Mouse (Mus musculus) intestine, embryonic 16.5 days (tissue): ENCODE data around the gene Ptprd. TPM values are rescaled to one million over a fixed set of nuclear protein-coding genes. Genes with fewer than 3 reads are reported as not detected.

Experiments used
- ATAC-seq: fragments of 200-750 bp; cut with Nextera tagmentation; 2 replicates; pipeline ENCODE4 v1.8.0; 2017; ENCODE audit warnings: moderate TSS enrichment, moderate library complexity
- H3K27ac ChIP-seq: fragments of 300-500 bp; sonication (generic); 2 replicates; pipeline ENCODE4 v1.5.1; 2014; ENCODE audit warnings: mild to moderate bottlenecking, low read length
- H3K27me3 ChIP-seq: fragments of 300-500 bp; sonication (generic); replicated peaks from 2 replicates; pipeline ENCODE4 v1.6.1; 2014; ENCODE audit warnings: low read length, control low read depth, mixed read lengths; ENCODE audit not compliant: control insufficient read depth, insufficient read depth
- H3K36me3 ChIP-seq: fragments of 300-500 bp; sonication (generic); 2 replicates; pipeline ENCODE4 v1.6.1; 2014; ENCODE audit warnings: low read length, control low read depth; ENCODE audit not compliant: control insufficient read depth, insufficient read depth
- H3K4me1 ChIP-seq: fragments of 300-500 bp; sonication (generic); 2 replicates; pipeline ENCODE4 v1.6.1; 2014; ENCODE audit warnings: low read length, control low read depth, mixed read lengths; ENCODE audit not compliant: control insufficient read depth, insufficient read depth
- H3K4me2 ChIP-seq: fragments of 300-500 bp; sonication (generic); 2 replicates; pipeline ENCODE4 v1.6.1; 2014; ENCODE audit warnings: low read depth, low read length, control low read depth
- H3K4me3 ChIP-seq: fragments of 300-500 bp; sonication (generic); 2 replicates; pipeline ENCODE4 v1.5.1; 2014; ENCODE audit warnings: mild to moderate bottlenecking, low read length
- H3K9ac ChIP-seq: fragments of 300-500 bp; sonication (generic); 2 replicates; pipeline ENCODE4 v1.6.1; 2014; ENCODE audit warnings: low read depth, low read length
- H3K9me3 ChIP-seq: fragments of 300-500 bp; sonication (generic); 2 replicates; pipeline ENCODE4 v1.6.1; 2016; ENCODE audit warnings: low read length, control low read depth; ENCODE audit not compliant: control insufficient read depth
- WGBS: fragments of 180-500 bp; shearing (Covaris S2); extraction: QIAGEN DNeasy Blood & Tissue Kit; methylation state at CpG from one replicate; pipeline ENCODE4 v1.1.7; 2014; 5-methylcytosine and 5-hydroxymethylcytosine counted together
- polyA plus RNA-seq: library from polyadenylated mRNA; unstranded; fragments of >200 nt; fragmentation: Nextera tagmentation; extraction: Ambion mirVana; gene quantifications from 2 replicates; pipeline ENCODE4 v1.2.1, GENCODE M21; 2015

Ptprd gene
- polyA plus RNA-seq, 1 experiment from 2014 or later: 5.0 TPM

- 62% methylated on average over 4 of the region's 4 CpGs for WGBS
- ATAC-seq: 0 out of 2 replicates have a peak, but pooled peaks have one; percentile 46
- no peak overlapping the region for H3K4me3 ChIP-seq
- H3K9ac ChIP-seq: no peak overlapping the region
- 0 out of 2 replicates have a peak overlapping the region, but pooled peaks have one; percentile 9 for H3K27ac ChIP-seq
- no peaks in the 10 kb centered on the region for H3K27me3 ChIP-seq
- no peak overlapping the region for H3K4me2 ChIP-seq
- H3K9me3 ChIP-seq: no peaks in the 10 kb centered on the region
- peaks cover 6% of the 10 kb centered on the region for H3K4me1 ChIP-seq
- H3K36me3 ChIP-seq: no peaks in the 10 kb centered on the region
Measured at GRCm38 (mm10) chr4:76370041-76370880, 1841.5 kb downstream of the Ptprd start.

GRCm38 (mm10) chr4:76369101-76369500 is 1842.7 kb downstream of the Ptprd start:
- 34% methylated on average over 3 of the region's 3 CpGs for WGBS
- H3K9me3 ChIP-seq: no peaks in the 10 kb centered on the region
- H3K9ac ChIP-seq: no peak overlapping the region
- ATAC-seq: no peak
- no peak overlapping the region for H3K4me3 ChIP-seq
- H3K4me2 ChIP-seq: no peak overlapping the region
- H3K27ac ChIP-seq: no peak overlapping the region
- no peaks in the 10 kb centered on the region for H3K36me3 ChIP-seq
- peaks cover 6% of the 10 kb centered on the region for H3K4me1 ChIP-seq
- H3K27me3 ChIP-seq: no peaks in the 10 kb centered on the region

GRCm38 (mm10) chr4:76368291-76368690 is 1843.5 kb downstream of the Ptprd start:
- 94% methylated on average over 2 of the region's 2 CpGs for WGBS
- H3K4me1 ChIP-seq: peaks cover 6% of the 10 kb centered on the region

GRCm38 (mm10) chr4:76367285-76367684 is 1844.5 kb downstream of the Ptprd start:
- 81% methylated on average over 3 of the region's 3 CpGs for WGBS
- Histone ChIP-seq H3K27me3 (no peaks in the 10 kb centered on the region), H3K36me3 (no peaks in the 10 kb centered on the region), H3K4me2 (no peak overlapping the region), H3K4me1 (peaks cover 6% of the 10 kb centered on the region), H3K27ac (no peak overlapping the region), H3K9me3 (no peaks in the 10 kb centered on the region), H3K4me3 (no peak overlapping the region), H3K9ac (no peak overlapping the region)
- no peak for ATAC-seq

More at GRCm38 (mm10) chr4:76368291-76368690, 1843.5 kb downstream of the Ptprd start:
- no peaks in the 10 kb centered on the region for H3K9me3 ChIP-seq
- no peak for ATAC-seq
- no peaks in the 10 kb centered on the region for H3K36me3 ChIP-seq
- no peaks in the 10 kb centered on the region for H3K27me3 ChIP-seq
- no peak overlapping the region for H3K9ac ChIP-seq
- H3K4me3 ChIP-seq: no peak overlapping the region
- H3K27ac ChIP-seq: no peak overlapping the region
- H3K4me2 ChIP-seq: no peak overlapping the region

GRCm38 (mm10) chr4:76365871-76366270 is 1845.9 kb downstream of the Ptprd start:
- Histone ChIP-seq H3K27me3 (no peaks in the 10 kb centered on the region), H3K4me1 (peaks cover 6% of the 10 kb centered on the region), H3K4me2 (no peak overlapping the region), H3K36me3 (no peaks in the 10 kb centered on the region), H3K9ac (no peak overlapping the region), H3K4me3 (no peak overlapping the region), H3K27ac (no peak overlapping the region), H3K9me3 (no peaks in the 10 kb centered on the region)
- 62% methylated on average over 4 of the region's 4 CpGs for WGBS
- ATAC-seq: no peak

- H3K27me3 ChIP-seq: no peaks in the 10 kb centered on the region
- no peak overlapping the region for H3K4me3 ChIP-seq
- no peak for ATAC-seq
- H3K27ac ChIP-seq: no peak overlapping the region
- no peaks in the 10 kb centered on the region for H3K36me3 ChIP-seq
- WGBS: 43% methylated on average over 1 of the region's 1 CpGs
- H3K9ac ChIP-seq: no peak overlapping the region
- H3K4me2 ChIP-seq: no peak overlapping the region
- H3K4me1 ChIP-seq: no peaks in the 10 kb centered on the region
- H3K9me3 ChIP-seq: no peaks in the 10 kb centered on the region
Measured at GRCm38 (mm10) chr4:76361546-76361945, 1850.2 kb downstream of the Ptprd start.

GRCm38 (mm10) chr4:76354167-76354566 is 1857.6 kb downstream of the Ptprd start:
- Histone ChIP-seq H3K4me3 (no peak overlapping the region), H3K36me3 (no peaks in the 10 kb centered on the region), H3K27me3 (no peaks in the 10 kb centered on the region), H3K4me1 (no peaks in the 10 kb centered on the region), H3K9me3 (no peaks in the 10 kb centered on the region), H3K4me2 (no peak overlapping the region), H3K9ac (no peak overlapping the region), H3K27ac (no peak overlapping the region)
- no peak for ATAC-seq
- WGBS: 87% methylated on average over 2 of the region's 2 CpGs

- ATAC-seq: no peak
- no peak overlapping the region for H3K4me3 ChIP-seq
- H3K36me3 ChIP-seq: no peaks in the 10 kb centered on the region
- WGBS: 71% methylated on average over 1 of the region's 1 CpGs
- H3K4me1 ChIP-seq: no peaks in the 10 kb centered on the region
- no peak overlapping the region for H3K27ac ChIP-seq
- no peak overlapping the region for H3K4me2 ChIP-seq
- H3K9ac ChIP-seq: no peak overlapping the region
- H3K27me3 ChIP-seq: no peaks in the 10 kb centered on the region
- no peaks in the 10 kb centered on the region for H3K9me3 ChIP-seq
Measured at GRCm38 (mm10) chr4:76352468-76352867, 1859.3 kb downstream of the Ptprd start.

- no peaks in the 10 kb centered on the region for H3K4me1 ChIP-seq
- 60% methylated on average over 8 of the region's 8 CpGs for WGBS
- no peak overlapping the region for H3K4me2 ChIP-seq
- ATAC-seq: no peak
- no peaks in the 10 kb centered on the region for H3K27me3 ChIP-seq
- no peaks in the 10 kb centered on the region for H3K9me3 ChIP-seq
- no peaks in the 10 kb centered on the region for H3K36me3 ChIP-seq
- no peak overlapping the region for H3K4me3 ChIP-seq
- H3K27ac ChIP-seq: no peak overlapping the region
- no peak overlapping the region for H3K9ac ChIP-seq
Measured at GRCm38 (mm10) chr4:76351201-76351979, 1860.4 kb downstream of the Ptprd start.
